Mouse (Mus musculus): ENCODE results near the gene H2al1b. TPM values are rescaled to one million over a fixed set of nuclear protein-coding genes. Genes with fewer than 3 reads are reported as not detected.
"Not testable (repeated sequence)": the region's sequence is repeated elsewhere in the genome, so short reads cannot be mapped to it uniquely, and the experiment has no call there.

The H2al1b gene
- total RNA-seq, 2 experiments from 2014 or later: not detected

- DNase-seq; intact Hi-C loops (cut with DNase I): not testable (repeated sequence)
Measured at GRCm38 (mm10) chrX:11327522-11327921, 25.3 kb downstream of the H2al1b start, which contains the start of gene H2al1j. Gene H2al1j, plus strand, starts transcription at chrX:11327822.

DNA sequence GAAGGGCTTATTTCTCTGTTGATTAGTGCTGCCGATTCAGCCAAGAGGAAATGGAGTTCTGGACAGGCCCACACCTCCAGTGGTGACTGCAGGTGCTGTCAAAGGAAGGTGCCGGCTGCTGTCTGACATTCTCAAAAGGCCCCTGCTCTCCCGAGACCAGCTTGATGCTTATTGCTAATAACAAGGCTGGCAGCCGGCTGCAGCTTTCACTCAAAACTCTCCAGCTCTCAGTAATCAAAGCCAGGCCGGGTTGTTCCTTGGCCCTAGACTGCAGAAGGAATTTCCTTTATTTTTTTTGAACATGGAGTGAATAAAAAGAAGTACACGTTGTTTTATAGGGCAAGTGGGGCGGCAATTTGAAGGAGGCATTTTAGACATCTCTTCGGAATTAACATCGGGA lies 43.5 kb downstream of the H2al1b start:
- peak; percentile 1 to 9 for DNase-seq
- intact Hi-C loops (cut with DNase I): no loop called here

GRCm38 (mm10) chrX:11346756-11347155 lies 44.5 kb downstream of the H2al1b start:
- intact Hi-C loops (cut with DNase I): no loop called here
- no peak for DNase-seq

Other genes with a start within 250 kb of the H2al1b start
- gene H2al1a, start 3.2 kb upstream of the H2al1b start, total RNA-seq (2021): not detected
- not detected for gene H2al1c, start 3.2 kb downstream of the H2al1b start, total RNA-seq (2021)
- not detected for gene H2al1d, start 6.4 kb downstream of the H2al1b start, total RNA-seq (2021)
- gene H2al1e, start 9.5 kb downstream of the H2al1b start, total RNA-seq (2021): not detected
- not detected for gene H2al1f, start 12.7 kb downstream of the H2al1b start, total RNA-seq (2021)
- not detected for gene H2al1g, start 15.8 kb downstream of the H2al1b start, total RNA-seq (2021)
- gene H2al1h, start 19.1 kb downstream of the H2al1b start, total RNA-seq (2021): not detected
- not detected for gene H2al1i, start 22.2 kb downstream of the H2al1b start, total RNA-seq (2021)
- gene H2al1j, start 25.4 kb downstream of the H2al1b start, total RNA-seq (2021): not detected